In the genomic region with DNA sequence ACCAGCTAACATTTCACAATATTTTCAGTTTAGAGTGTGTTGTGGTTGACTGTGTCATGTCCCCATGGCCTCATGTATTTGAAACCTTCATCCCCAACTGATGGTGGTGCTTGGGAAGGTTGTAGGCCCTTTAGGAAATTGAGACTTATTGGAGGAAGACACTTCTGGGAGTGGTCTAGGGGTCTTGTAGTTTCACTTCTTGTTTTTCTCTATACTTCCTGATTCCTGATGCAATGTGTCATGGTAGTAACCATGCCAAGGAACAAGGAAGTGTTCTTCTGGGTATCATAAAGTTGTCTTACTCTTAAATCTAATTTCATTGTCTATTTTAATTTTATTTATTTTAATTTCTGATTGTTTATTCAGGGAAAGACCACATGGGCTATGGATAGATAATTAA, we compare ENCODE assay signal across 46 mouse cellular contexts. TPM values are rescaled to one million over a fixed set of nuclear protein-coding genes. Genes with fewer than 3 reads are reported as not detected.
"Had no signal": no experiment of that assay in that cellular context is flagged by ENCODE, and none has a peak within 500 bp of the region (broad histone marks: within the 10 kb centered on the region; RNA-seq: fewer than 3 reads in every experiment).

No protein-coding gene starts in this region.

- ATAC-seq: liver, embryonic 12.5 days; liver, postnatal 0 days; lung, postnatal 0 days; midbrain, embryonic 13.5 days; midbrain, embryonic 15.5 days; midbrain, embryonic 16.5 days had no signal

- H3K27ac ChIP-seq: left cerebral cortex, adult 2 months; limb, embryonic 10.5 days; limb, embryonic 12.5 days; limb, embryonic 13.5 days; limb, embryonic 15.5 days; liver, embryonic 12.5 days; liver, embryonic 13.5 days; liver, embryonic 14.5 days; liver, embryonic 15.5 days; lung, embryonic 15.5 days; macrophage; midbrain, embryonic 10.5 days; midbrain, embryonic 12.5 days; midbrain, embryonic 13.5 days; midbrain, embryonic 15.5 days had no signal

- H3K9me3 ChIP-seq: limb, embryonic 10.5 days; limb, embryonic 12.5 days; limb, embryonic 13.5 days; limb, embryonic 15.5 days; liver, embryonic 12.5 days; liver, embryonic 13.5 days; liver, embryonic 15.5 days; lung, embryonic 15.5 days; midbrain, embryonic 10.5 days; midbrain, embryonic 12.5 days; midbrain, embryonic 13.5 days; midbrain, embryonic 15.5 days had no signal

- H3K4me1 ChIP-seq: limb, embryonic 10.5 days; limb, embryonic 12.5 days; limb, embryonic 13.5 days; limb, embryonic 15.5 days; liver, embryonic 12.5 days; liver, embryonic 13.5 days; liver, embryonic 15.5 days; lung, embryonic 15.5 days; megakaryocyte, embryonic 14.5 days; midbrain, embryonic 10.5 days; midbrain, embryonic 12.5 days; midbrain, embryonic 13.5 days; midbrain, embryonic 15.5 days had no signal

- H3K9ac ChIP-seq: limb, embryonic 12.5 days; limb, embryonic 13.5 days; limb, embryonic 15.5 days; liver, embryonic 12.5 days; liver, embryonic 13.5 days; liver, embryonic 14.5 days; liver, embryonic 15.5 days; liver, postnatal 0 days; lung, embryonic 14.5 days; lung, embryonic 15.5 days; midbrain, embryonic 12.5 days; midbrain, embryonic 13.5 days; midbrain, embryonic 15.5 days had no signal

- H3K36me3 ChIP-seq: limb, embryonic 10.5 days; limb, embryonic 12.5 days; limb, embryonic 13.5 days; limb, embryonic 15.5 days; liver, embryonic 12.5 days; liver, embryonic 13.5 days; liver, embryonic 15.5 days; lung, embryonic 15.5 days; midbrain, embryonic 10.5 days; midbrain, embryonic 12.5 days; midbrain, embryonic 13.5 days; midbrain, embryonic 15.5 days had no signal

- H3K4me2 ChIP-seq: limb, embryonic 12.5 days; limb, embryonic 13.5 days; limb, embryonic 15.5 days; liver, embryonic 11.5 days; liver, embryonic 12.5 days; liver, embryonic 13.5 days; liver, embryonic 15.5 days; lung, embryonic 14.5 days; lung, embryonic 15.5 days; midbrain, embryonic 11.5 days; midbrain, embryonic 12.5 days; midbrain, embryonic 13.5 days; midbrain, embryonic 15.5 days had no signal

- H3K4me3 ChIP-seq: left cerebral cortex, adult 2 months; limb, embryonic 10.5 days; limb, embryonic 12.5 days; limb, embryonic 13.5 days; limb, embryonic 15.5 days; liver, embryonic 12.5 days; liver, embryonic 13.5 days; liver, embryonic 15.5 days; lung, embryonic 15.5 days; megakaryocyte, embryonic 14.5 days; midbrain, embryonic 10.5 days; midbrain, embryonic 12.5 days; midbrain, embryonic 13.5 days; midbrain, embryonic 15.5 days; myocyte had no signal

- H3K27me3 ChIP-seq: limb, embryonic 12.5 days; limb, embryonic 13.5 days; limb, embryonic 15.5 days; liver, embryonic 12.5 days; liver, embryonic 13.5 days; liver, embryonic 15.5 days; lung, embryonic 15.5 days; megakaryocyte, embryonic 14.5 days; midbrain, embryonic 12.5 days; midbrain, embryonic 13.5 days; midbrain, embryonic 15.5 days had no signal

- DNase-seq: left cerebral cortex, postnatal 4 days; liver; liver, embryonic 13.5 days; liver, postnatal 0 days; lung, adult 18-20 months; lung, adult 2 months; lung, embryonic 14.5 days; lung, postnatal 10 days; lung, postnatal 14 days; lung, postnatal 36 days; lung, postnatal 4 days; midbrain, embryonic 14.5 days had no signal

RNA-seq across cellular contexts. Expression of a gene that starts 29.3 kb away (rescaled TPM):
- total RNA-seq: left cerebral cortex, adult 2 months; left cerebral cortex, adult 8-10 months; left cerebral cortex, postnatal 10 days; left cerebral cortex, postnatal 14 days; left cerebral cortex, postnatal 25 days; left cerebral cortex, postnatal 36 days; liver, adult 2 months; megakaryocyte-erythroid progenitor cell, adult 5-6 weeks; midbrain, postnatal 0 days; monocyte, adult 5-6 weeks had no signal
- polyA plus RNA-seq: limb, embryonic 10.5 days; limb, embryonic 11.5 days; limb, embryonic 12.5 days; limb, embryonic 13.5 days; limb, embryonic 14.5 days; limb, embryonic 15.5 days; liver, adult 2 months; liver, embryonic 11.5 days; liver, embryonic 12.5 days; liver, embryonic 13.5 days; liver, embryonic 14.5 days; liver, embryonic 15.5 days; liver, embryonic 16.5 days; liver, postnatal 0 days; lung, adult 2 months; lung, embryonic 14.5 days; lung, embryonic 15.5 days; lung, embryonic 16.5 days; lung, postnatal 0 days; macrophage; midbrain, embryonic 10.5 days; midbrain, embryonic 11.5 days; midbrain, embryonic 12.5 days; midbrain, embryonic 13.5 days; midbrain, embryonic 14.5 days; midbrain, embryonic 15.5 days; midbrain, embryonic 16.5 days; midbrain, postnatal 0 days; myocyte; neural tube, embryonic 11.5 days had no signal
